Mouse (Mus musculus) megakaryocyte, embryonic 14.5 days (primary cell): ENCODE results near the gene Rps3a1.

Experiments used
- FLI1 ChIP-seq: IDR thresholded peaks from 2 replicates; pipeline ENCODE4 v1.6.1; 2012; ENCODE audit warnings: low read length, inconsistent platforms, mixed read lengths
- GATA1 ChIP-seq: IDR thresholded peaks from 3 replicates; pipeline ENCODE4 v1.6.1; 2012; ENCODE audit warnings: mixed read lengths, low read length, inconsistent platforms, borderline replicate concordance

GRCm38 (mm10) chr3:86104909-86105308, 37.6 kb downstream of the Rps3a1 start:
- TF ChIP-seq FLI1 (no peak), GATA1 (no peak)
